Mouse (Mus musculus) liver, adult 2 months (tissue): ENCODE data around the gene Sfxn5. TPM values are rescaled to one million over a fixed set of nuclear protein-coding genes. Genes with fewer than 3 reads are reported as not detected.

Source experiments
- DNase-seq: peaks from one replicate; pipeline ENCODE4 v3.0.0-alpha.2; 2011; ENCODE audit warnings: low read depth, low spot score; ENCODE audit errors: extremely low read depth
- H3K27ac ChIP-seq: fragments of 200-500 bp; replicated peaks from 2 replicates; pipeline ENCODE4 v1.5.1; 2012; ENCODE audit warnings: low read depth, mild to moderate bottlenecking, control low read depth, inconsistent platforms, low read length; ENCODE audit not compliant: insufficient read depth
- H3K27me3 ChIP-seq: fragments of 200-500 bp; 2 replicates; pipeline ENCODE4 v1.6.1; 2012; ENCODE audit warnings: mild to moderate bottlenecking, moderate library complexity, low read length, inconsistent platforms; ENCODE audit not compliant: control insufficient read depth, insufficient read depth
- H3K36me3 ChIP-seq: fragments of 200-500 bp; 2 replicates; pipeline ENCODE4 v1.6.1; 2012; ENCODE audit warnings: low read length, inconsistent platforms; ENCODE audit not compliant: control insufficient read depth, insufficient read depth
- H3K4me1 ChIP-seq: fragments of 200-500 bp; 2 replicates; pipeline ENCODE4 v1.6.1; 2011; ENCODE audit warnings: low read length; ENCODE audit not compliant: control insufficient read depth, insufficient read depth
- H3K4me3 ChIP-seq: fragments of 200-500 bp; 2 replicates; pipeline ENCODE4 v1.5.1; 2011; ENCODE audit warnings: low read depth, mild to moderate bottlenecking, control low read depth, low read length, moderate library complexity; ENCODE audit not compliant: insufficient read depth
- H3K79me2 ChIP-seq: fragments of 200-500 bp; 2 replicates; pipeline ENCODE4 v1.6.1; 2012; ENCODE audit warnings: inconsistent platforms, mild to moderate bottlenecking, low read length, moderate library complexity; ENCODE audit not compliant: control insufficient read depth, insufficient read depth
- H3K9ac ChIP-seq: fragments of 200-500 bp; 2 replicates; pipeline ENCODE4 v1.6.1; 2012; ENCODE audit warnings: low read depth, mild to moderate bottlenecking, control low read depth, inconsistent platforms, low read length
- CTCF ChIP-seq: fragments of 200-500 bp; IDR thresholded peaks from 2 replicates; pipeline ENCODE4 v1.5.1; 2011; ENCODE audit warnings: low read depth, low read length, control low read depth
- POLR2A ChIP-seq: fragments of 200-500 bp; IDR thresholded peaks from 2 replicates; pipeline ENCODE4 v1.6.1; 2011; ENCODE audit warnings: low read length, control low read depth; ENCODE audit not compliant: insufficient read depth; ENCODE audit errors: extremely low read depth
- WGBS: fragments of 180-500 bp; shearing (Covaris S2); methylation state at CpG from one replicate; pipeline ENCODE4 v1.1.7; 2018; 5-methylcytosine and 5-hydroxymethylcytosine counted together
- polyA plus RNA-seq: library from polyadenylated mRNA; depleted of rRNA; stranded (reverse); fragments of >200 nt; gene quantifications from 2 replicates; pipeline ENCODE4 v1.2.3, GENCODE M21; 2012
- total RNA-seq: library from RNA; depleted of rRNA; stranded (reverse); fragments of >200 nt; gene quantifications from 2 replicates; pipeline ENCODE4 v1.2.3, GENCODE M21; 2014

The Sfxn5 gene
- total and polyA plus RNA-seq, 2 experiments = 23.4 to 23.6 TPM

DNA sequence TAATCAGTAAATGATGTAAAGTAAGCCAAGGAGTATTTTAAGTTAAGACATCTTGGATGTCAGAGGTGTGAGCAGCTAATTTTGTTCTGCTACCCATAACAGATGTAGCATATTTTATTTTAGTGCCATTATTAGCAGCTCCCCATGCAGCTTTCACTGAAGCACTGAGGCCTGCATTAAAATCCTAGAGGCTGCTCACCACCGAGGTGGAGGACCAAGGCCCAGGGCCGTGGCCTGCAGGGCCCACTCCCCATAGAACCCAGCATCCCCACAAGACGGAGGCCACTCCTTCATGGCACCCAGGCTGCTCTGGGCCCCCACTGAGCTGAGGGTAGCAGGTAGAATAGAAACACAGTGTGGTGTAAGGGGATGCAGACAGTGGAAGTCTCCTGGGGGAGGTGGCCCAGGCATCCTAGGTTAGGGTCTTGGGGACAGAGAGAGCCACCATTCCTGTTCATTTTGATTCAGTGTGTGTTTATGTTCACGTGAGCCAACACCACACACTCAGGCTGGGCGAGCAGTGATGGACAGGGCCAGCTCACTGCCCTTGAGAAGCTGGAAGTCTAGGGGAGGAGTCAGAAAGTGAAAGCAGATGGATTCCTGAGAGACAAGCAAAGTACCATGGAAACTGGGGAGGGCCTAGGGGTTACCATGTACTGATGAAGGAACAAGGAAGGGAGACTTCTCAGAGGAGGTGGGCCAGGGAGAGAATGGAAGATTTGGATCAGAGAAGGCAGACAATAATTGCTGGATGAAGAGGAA, 114.4 kb downstream of the Sfxn5 start:
- no peak overlapping the region for H3K4me3 ChIP-seq
- no peak for TF ChIP-seq CTCF
- TF ChIP-seq POLR2A = no peak
- H3K79me2 ChIP-seq = no peaks in the 10 kb centered on the region
- WGBS = 78% methylated on average over 5 of the region's 5 CpGs
- no peaks in the 10 kb centered on the region for H3K27me3 ChIP-seq
- no peak for DNase-seq
- no peaks in the 10 kb centered on the region for H3K4me1 ChIP-seq
- no peaks in the 10 kb centered on the region for H3K36me3 ChIP-seq
- H3K27ac ChIP-seq = no peak overlapping the region
- no peak overlapping the region for H3K9ac ChIP-seq

DNA sequence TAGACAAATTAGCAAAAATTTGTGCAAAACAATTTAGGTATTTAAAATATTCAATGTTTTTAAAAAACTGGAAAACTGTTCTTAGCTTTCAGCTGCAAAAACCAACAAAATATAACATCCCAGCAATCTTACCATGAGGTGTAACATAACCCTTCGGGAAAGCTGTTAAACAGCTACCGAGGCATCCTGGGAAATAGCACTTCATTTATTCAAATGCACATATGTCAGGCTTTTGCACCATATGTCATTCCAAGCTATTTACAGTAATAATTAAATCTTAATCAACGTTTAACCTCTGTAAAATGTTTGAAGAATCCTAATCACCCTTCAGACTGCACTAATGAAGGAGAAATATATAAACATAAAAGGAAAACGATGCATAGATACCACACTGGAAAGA, 115.0 kb downstream of the Sfxn5 start:
- 82% methylated on average over 4 of the region's 4 CpGs for WGBS
- H3K27me3 ChIP-seq = no peaks in the 10 kb centered on the region
- TF ChIP-seq CTCF = no peak
- no peak overlapping the region for H3K4me3 ChIP-seq
- no peak overlapping the region for H3K27ac ChIP-seq
- H3K4me1 ChIP-seq = no peaks in the 10 kb centered on the region
- no peak for DNase-seq
- H3K36me3 ChIP-seq = no peaks in the 10 kb centered on the region
- H3K9ac ChIP-seq = no peak overlapping the region
- no peaks in the 10 kb centered on the region for H3K79me2 ChIP-seq

DNA sequence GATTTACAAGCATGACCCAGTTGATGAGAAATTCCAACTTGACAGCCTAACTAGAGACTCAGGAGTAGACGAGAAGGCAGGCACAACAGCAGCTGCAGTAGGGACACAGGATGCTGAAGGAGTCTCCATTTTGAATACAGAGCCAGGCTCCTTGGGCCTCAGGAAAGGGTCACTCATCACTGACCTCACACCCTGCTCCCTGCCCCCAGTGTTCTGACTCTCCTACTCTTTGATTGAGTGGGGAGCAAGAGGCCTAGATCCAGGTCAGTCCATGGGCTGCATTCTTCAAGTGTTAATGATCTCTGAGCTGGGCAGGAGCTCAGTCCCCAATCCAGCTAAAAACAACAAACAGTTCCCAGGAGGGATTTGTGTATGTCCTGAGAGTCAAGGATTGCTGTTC, 122.5 kb downstream of the Sfxn5 start:
- TF ChIP-seq CTCF = no peak
- no peak for TF ChIP-seq POLR2A
- 86% methylated on average over 1 of the region's 1 CpGs for WGBS

DNA sequence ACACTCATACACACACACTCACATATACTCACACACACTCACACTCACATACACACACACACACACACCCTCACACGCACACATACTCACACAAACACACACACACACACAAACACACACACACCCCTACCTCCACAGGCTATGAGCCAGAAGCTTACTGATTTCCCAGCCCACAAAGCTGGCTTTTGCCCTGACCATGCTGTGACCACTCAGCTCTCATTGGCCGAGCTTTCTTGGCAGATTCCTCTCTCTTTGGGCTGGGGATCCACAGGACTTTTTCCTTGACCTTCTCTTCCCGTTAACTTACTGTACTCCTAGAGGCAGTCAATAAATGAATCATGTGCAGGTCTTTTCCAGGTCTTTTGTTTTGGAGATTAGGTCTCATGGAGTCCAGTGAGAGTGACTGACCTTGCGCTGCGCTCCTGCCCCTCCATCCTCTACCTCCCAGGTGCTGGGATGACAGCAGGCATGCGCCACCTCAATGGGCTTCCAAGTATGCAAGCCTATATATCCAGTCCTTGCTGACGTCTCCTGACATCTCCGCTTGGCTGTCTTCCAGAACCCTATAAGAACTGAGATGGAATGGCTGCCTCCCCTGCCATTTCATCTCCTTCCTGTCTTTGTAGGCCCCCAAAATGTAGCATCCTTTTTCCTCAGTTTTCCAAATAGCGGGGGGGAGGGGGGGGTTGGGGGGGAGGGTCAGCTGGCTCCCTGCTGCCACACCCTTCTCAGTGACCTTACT, 123.8 kb downstream of the Sfxn5 start:
- Histone ChIP-seq H3K79me2 (no peaks in the 10 kb centered on the region), H3K27me3 (no peaks in the 10 kb centered on the region), H3K4me1 (no peaks in the 10 kb centered on the region), H3K27ac (no peak overlapping the region), H3K36me3 (no peaks in the 10 kb centered on the region), H3K9ac (no peak overlapping the region), H3K4me3 (no peak overlapping the region)
- 71% methylated on average over 9 of the region's 9 CpGs for WGBS
- DNase-seq = peak; percentile 28
- TF ChIP-seq CTCF (no peak), POLR2A (no peak)

More for the DNA sequence above, 122.5 kb downstream of the Sfxn5 start:
- no peaks in the 10 kb centered on the region for H3K27me3 ChIP-seq
- H3K79me2 ChIP-seq = no peaks in the 10 kb centered on the region
- no peak overlapping the region for H3K9ac ChIP-seq
- H3K4me1 ChIP-seq = no peaks in the 10 kb centered on the region
- H3K4me3 ChIP-seq = no peak overlapping the region
- H3K36me3 ChIP-seq = no peaks in the 10 kb centered on the region
- no peak overlapping the region for H3K27ac ChIP-seq
- DNase-seq = no peak

DNA sequence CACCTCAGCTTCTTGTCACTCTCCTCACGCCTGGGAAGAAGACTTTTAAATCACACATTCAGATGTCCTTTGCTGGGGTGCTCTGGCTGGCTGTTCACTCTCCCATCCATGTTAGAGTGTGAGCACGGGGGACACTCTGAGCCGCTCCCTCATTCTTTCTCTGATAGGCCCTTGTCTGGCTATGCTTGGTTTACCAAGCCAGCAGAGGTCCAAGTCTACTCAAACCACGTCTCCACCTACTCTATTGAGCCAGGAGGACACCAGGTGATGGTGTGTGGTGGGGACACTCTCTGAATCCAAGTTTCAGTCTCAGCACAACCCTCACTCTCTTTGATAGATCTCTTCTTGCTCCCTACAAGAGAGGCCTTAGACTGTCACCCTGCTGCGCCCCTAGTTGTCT, 125.9 kb downstream of the Sfxn5 start:
- TF ChIP-seq POLR2A = no peak
- no peak for TF ChIP-seq CTCF
- H3K9ac ChIP-seq = no peak overlapping the region
- no peaks in the 10 kb centered on the region for H3K79me2 ChIP-seq
- no peak overlapping the region for H3K4me3 ChIP-seq
- no peaks in the 10 kb centered on the region for H3K36me3 ChIP-seq
- H3K4me1 ChIP-seq = no peaks in the 10 kb centered on the region
- DNase-seq = no peak
- WGBS = 69% methylated on average over 5 of the region's 5 CpGs
- H3K27ac ChIP-seq = no peak overlapping the region
- H3K27me3 ChIP-seq = no peaks in the 10 kb centered on the region

DNA sequence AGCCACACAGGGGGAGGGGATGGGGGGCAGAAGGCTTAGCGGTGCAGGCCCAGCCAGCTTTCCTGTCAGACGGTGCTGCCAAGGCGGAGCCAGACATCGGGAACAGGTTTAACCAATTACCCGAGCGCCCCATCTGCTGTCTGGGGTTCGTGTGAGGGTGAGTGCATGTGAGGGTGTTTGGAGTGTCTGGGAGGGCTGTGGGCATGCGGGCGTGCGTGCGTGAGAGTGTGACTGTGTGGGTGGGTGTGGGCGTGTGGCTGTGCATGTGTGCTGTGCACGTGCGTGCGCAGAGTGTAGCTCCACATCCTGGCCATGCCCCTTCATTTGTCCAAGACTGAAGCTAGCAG, 126.3 kb downstream of the Sfxn5 start:
- Histone ChIP-seq H3K79me2 (no peaks in the 10 kb centered on the region), H3K36me3 (no peaks in the 10 kb centered on the region), H3K4me3 (no peak overlapping the region), H3K27ac (no peak overlapping the region), H3K9ac (no peak overlapping the region), H3K4me1 (no peaks in the 10 kb centered on the region), H3K27me3 (no peaks in the 10 kb centered on the region)
- no peak for TF ChIP-seq CTCF
- TF ChIP-seq POLR2A = no peak
- DNase-seq = no peak
- 55% methylated on average over 15 of the region's 15 CpGs for WGBS
